Mouse (Mus musculus) embryonic facial prominence, embryonic 10.5 days (tissue): ENCODE results near the gene Bloc1s6. TPM values are rescaled to one million over a fixed set of nuclear protein-coding genes. Genes with fewer than 3 reads are reported as not detected.

Source experiments
- DNase-seq: peaks from one replicate; pipeline ENCODE4 v3.0.0-alpha.2; 2017; ENCODE audit warnings: low spot score
- H3K27ac ChIP-seq: fragments of 300-500 bp; sonication (generic); replicated peaks from 2 replicates; pipeline ENCODE4 v1.5.1; 2016; ENCODE audit warnings: mild to moderate bottlenecking
- H3K27me3 ChIP-seq: fragments of 300-500 bp; sonication (generic); replicated peaks from 2 replicates; pipeline ENCODE4 v1.6.1; 2016; ENCODE audit warnings: low read depth, mild to moderate bottlenecking; ENCODE audit not compliant: poor library complexity, severe bottlenecking
- H3K36me3 ChIP-seq: fragments of 300-500 bp; sonication (generic); replicated peaks from 2 replicates; pipeline ENCODE4 v1.6.1; 2016; ENCODE audit warnings: mild to moderate bottlenecking, moderate library complexity
- H3K4me1 ChIP-seq: fragments of 300-500 bp; sonication (generic); 2 replicates; pipeline ENCODE4 v1.6.1; 2016
- H3K4me3 ChIP-seq: fragments of 300-500 bp; sonication (generic); 2 replicates; pipeline ENCODE4 v1.5.1; 2016; ENCODE audit warnings: mild to moderate bottlenecking, moderate library complexity
- H3K9me3 ChIP-seq: fragments of 300-500 bp; sonication (generic); 2 replicates; pipeline ENCODE4 v1.6.1; 2016; ENCODE audit warnings: mild to moderate bottlenecking
- WGBS: fragments of 180-500 bp; shearing (Covaris S2); methylation state at CpG from one replicate; pipeline ENCODE4 v1.1.7; 2016; 5-methylcytosine and 5-hydroxymethylcytosine counted together
- polyA plus RNA-seq: library from polyadenylated mRNA; unstranded; fragments of >200 nt; fragmentation: Nextera tagmentation; extraction: Ambion mirVana; gene quantifications from 2 replicates; pipeline ENCODE4 v1.2.1, GENCODE M21; 2016

Gene Bloc1s6
- polyA plus RNA-seq, 1 experiment from 2014 or later = 63.6 TPM

DNA sequence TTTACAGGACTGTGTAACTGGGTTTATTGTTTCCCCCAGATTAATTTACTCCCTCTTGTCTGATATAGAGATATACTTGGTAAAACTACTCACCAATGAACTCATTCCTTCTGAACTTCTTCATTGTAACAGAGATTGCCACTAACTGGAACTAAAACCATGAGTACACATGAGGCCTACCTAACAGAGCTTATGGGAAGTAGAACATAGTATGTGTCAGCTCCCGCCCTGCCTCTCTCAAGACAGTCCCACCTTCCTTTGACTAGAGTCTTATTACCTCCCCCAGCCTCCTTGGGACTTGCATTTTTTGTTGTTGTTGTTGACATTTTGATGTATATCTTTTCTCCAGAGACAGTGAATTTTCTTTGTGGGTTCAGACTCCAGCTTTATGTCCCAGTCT lies 34.6 kb downstream of the Bloc1s6 start:
- 93% methylated on average over 1 of the region's 1 CpGs for WGBS
- Histone ChIP-seq H3K4me1 (no peaks in the 10 kb centered on the region), H3K9me3 (no peaks in the 10 kb centered on the region), H3K36me3 (no peaks in the 10 kb centered on the region), H3K27ac (no peak overlapping the region), H3K27me3 (peaks cover under 1% of the 10 kb centered on the region; the same call in 1 of the 2 replicates), H3K4me3 (no peak overlapping the region)
- DNase-seq = no peak

DNA sequence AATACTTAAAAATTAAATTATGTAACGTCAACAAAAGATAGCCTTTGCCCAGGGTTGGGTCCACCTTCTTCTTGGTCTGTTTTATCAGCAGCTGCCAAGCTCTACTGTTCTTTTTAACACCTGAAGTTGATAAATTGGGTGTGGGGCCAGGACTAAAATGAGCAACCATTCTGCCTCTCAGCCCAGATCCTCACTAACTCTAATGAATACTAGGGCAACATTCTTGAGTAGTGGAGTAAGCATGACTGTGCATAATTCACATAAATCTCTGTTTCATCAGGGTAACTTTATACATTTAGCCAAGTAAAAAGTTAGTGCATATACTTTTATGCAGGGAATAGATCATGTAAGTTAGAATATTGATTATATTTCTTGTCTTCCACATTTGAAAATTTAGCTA lies 37.2 kb downstream of the Bloc1s6 start:
- H3K27ac ChIP-seq = no peak overlapping the region
- no peak for DNase-seq
- WGBS = 90% methylated on average over 1 of the region's 1 CpGs

DNA sequence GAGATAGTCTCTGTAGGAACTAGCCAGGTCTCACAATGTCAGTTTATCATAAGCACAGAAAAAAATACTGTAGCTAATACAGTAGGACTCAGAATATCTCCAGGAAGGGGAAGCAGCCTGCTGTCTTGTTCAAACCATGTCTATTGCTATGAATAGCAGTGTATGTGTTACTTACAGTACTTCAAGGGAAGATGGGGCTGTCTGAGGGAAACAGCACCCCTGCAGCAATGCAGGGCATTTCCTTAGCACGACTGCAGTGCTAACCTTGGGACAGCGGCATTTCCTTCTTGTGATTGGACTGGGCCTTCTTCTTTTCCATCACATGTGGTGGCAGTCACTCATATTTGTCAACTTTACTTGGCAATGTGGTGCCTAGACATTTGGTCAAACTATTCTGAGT lies 38.5 kb downstream of the Bloc1s6 start:
- WGBS = 77% methylated on average over 2 of the region's 2 CpGs

More for the DNA sequence above, 37.2 kb downstream of the Bloc1s6 start:
- H3K4me1 ChIP-seq = no peaks in the 10 kb centered on the region
- no peaks in the 10 kb centered on the region for H3K36me3 ChIP-seq
- H3K27me3 ChIP-seq = no peaks in the 10 kb centered on the region
- no peak overlapping the region for H3K4me3 ChIP-seq
- no peaks in the 10 kb centered on the region for H3K9me3 ChIP-seq

DNA sequence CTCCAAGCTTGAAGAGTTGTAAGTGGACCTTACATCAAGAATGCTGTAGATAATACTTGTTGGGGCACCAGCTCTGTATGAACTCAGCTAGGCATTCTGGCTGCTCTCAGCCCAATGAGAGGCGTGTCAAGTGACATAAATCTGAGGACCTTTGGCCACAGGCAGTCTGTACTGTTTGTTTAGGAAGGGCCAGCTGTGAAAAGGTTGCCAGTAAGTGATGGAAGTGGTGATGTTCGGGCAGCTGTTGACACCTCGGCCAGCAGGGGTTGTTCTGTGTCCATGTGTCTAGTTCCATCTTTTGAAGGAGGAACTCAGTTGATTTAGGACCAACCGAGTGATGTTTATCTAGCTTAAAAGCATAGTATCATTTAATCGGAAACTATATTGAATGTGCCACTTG lies 41.7 kb downstream of the Bloc1s6 start:
- no peak for DNase-seq
- H3K4me3 ChIP-seq = no peak overlapping the region
- no peaks in the 10 kb centered on the region for H3K27me3 ChIP-seq
- no peak overlapping the region for H3K27ac ChIP-seq
- WGBS = 71% methylated on average over 5 of the region's 5 CpGs
- no peaks in the 10 kb centered on the region for H3K9me3 ChIP-seq
- H3K36me3 ChIP-seq = no peaks in the 10 kb centered on the region
- H3K4me1 ChIP-seq = no peaks in the 10 kb centered on the region

More for the DNA sequence above, 38.5 kb downstream of the Bloc1s6 start:
- Histone ChIP-seq H3K27me3 (no peaks in the 10 kb centered on the region), H3K9me3 (no peaks in the 10 kb centered on the region), H3K4me3 (no peak overlapping the region), H3K4me1 (no peaks in the 10 kb centered on the region), H3K36me3 (no peaks in the 10 kb centered on the region), H3K27ac (no peak overlapping the region)
- DNase-seq = no peak

DNA sequence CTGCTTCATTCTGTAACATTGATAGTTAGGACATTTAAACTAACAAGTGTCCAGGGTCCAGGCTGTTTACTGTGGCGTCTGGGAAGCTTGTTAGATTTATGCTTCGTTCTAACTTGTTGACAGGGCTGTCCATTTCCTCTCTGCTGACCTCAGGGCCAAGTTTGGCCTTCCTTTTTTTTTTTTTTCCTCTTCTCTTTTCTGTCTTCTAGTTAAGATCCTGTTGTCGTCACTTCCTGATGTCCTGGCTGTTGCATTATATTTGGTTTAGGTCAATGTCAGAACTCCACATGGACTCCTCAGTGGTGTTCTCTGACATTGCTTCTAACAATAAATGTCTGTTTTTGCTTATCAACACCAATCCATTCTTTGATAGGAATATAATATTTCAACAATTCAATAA lies 42.1 kb downstream of the Bloc1s6 start:
- Histone ChIP-seq H3K36me3 (no peaks in the 10 kb centered on the region), H3K4me1 (no peaks in the 10 kb centered on the region), H3K27ac (no peak overlapping the region), H3K9me3 (no peaks in the 10 kb centered on the region), H3K4me3 (no peak overlapping the region), H3K27me3 (no peaks in the 10 kb centered on the region)
- DNase-seq = no peak
- 66% methylated on average over 3 of the region's 3 CpGs for whole genome bisulfite sequencing

DNA sequence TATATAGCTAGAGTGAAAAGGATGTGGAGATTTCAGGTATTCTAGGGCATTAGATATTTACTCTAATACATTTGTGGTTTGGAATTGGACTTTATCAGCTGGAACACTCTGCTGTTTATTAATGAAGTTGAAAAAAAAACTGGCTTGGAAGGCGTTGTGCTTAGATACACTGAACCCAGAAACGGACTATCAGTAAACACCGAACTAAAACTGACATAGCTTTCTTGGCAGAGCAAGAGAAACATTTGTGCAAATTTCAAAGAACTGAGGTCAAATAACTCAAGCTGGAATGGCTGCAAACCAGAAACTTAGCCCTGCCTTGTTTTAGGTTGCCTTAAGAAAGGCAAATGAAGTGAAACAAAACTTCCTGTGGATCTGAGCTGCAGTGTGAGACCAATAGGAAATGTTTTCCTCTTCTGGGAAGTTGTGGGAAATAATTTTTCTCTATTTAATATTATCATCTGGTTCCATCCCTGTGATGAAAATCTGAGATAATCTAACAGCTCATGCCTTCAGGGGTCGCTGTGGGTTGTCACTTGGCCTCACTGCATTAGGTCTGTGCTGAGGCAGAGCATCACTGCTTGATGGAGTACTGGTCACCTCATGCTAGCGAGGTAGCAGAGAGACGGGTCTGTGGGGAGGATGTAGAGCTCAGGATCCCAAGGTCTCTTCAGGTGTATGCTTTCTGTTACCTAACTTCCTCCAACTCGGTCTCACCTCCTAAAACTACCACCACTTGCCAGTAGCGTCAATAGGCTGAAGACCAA lies 43.5 kb downstream of the Bloc1s6 start:
- Histone ChIP-seq H3K4me3 (no peak overlapping the region), H3K36me3 (no peaks in the 10 kb centered on the region), H3K4me1 (no peaks in the 10 kb centered on the region), H3K27ac (no peak overlapping the region), H3K27me3 (no peaks in the 10 kb centered on the region), H3K9me3 (no peaks in the 10 kb centered on the region)
- 79% methylated on average over 8 of the region's 8 CpGs for WGBS
- no peak for DNase-seq

DNA sequence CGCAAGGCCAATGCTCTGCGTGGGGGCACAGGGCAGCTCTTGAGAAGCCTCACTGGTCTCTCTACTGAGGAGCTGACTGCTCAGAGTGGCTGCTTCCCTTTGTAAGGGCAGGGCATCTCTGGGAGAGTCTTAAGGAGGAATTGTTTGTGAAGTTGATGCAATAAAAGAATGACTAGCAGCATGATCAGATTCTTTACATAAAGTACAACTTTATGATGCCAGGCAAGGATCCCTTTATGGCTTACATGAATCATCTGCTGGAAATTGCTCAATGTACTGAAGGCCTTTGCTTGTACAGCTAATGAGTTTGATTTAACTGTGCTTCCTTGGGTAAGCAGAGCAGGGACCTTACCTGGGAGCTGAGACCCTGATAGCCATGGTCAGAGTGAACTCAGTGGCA lies 45.4 kb downstream of the Bloc1s6 start:
- Histone ChIP-seq H3K27ac (no peak overlapping the region), H3K9me3 (no peaks in the 10 kb centered on the region), H3K4me3 (no peak overlapping the region), H3K36me3 (no peaks in the 10 kb centered on the region), H3K4me1 (no peaks in the 10 kb centered on the region), H3K27me3 (no peaks in the 10 kb centered on the region)
- 90% methylated on average over 2 of the region's 2 CpGs for WGBS
- no peak for DNase-seq

DNA sequence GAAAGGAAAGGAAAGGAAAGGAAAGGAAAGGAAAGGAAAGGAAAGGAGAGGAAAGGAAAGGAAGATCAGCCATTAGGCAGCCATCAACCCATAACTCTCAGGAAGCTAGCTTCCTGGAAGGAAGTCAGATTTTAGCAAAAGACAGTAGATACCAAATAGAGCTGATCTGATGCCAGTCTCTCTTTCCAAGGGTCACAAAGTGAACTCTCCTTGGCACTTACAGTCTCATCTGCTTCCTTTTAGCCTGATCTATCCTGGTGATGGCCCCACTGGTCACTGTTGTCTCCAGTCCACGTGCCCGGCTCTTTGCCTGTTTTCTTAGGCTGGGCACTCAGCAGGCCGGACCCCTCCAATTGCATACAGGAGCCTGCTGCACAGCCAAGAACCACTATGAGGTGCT lies 46.4 kb downstream of the Bloc1s6 start:
- Histone ChIP-seq H3K27ac (no peak overlapping the region), H3K4me3 (no peak overlapping the region), H3K36me3 (no peaks in the 10 kb centered on the region), H3K4me1 (no peaks in the 10 kb centered on the region), H3K9me3 (no peaks in the 10 kb centered on the region), H3K27me3 (no peaks in the 10 kb centered on the region)
- no peak for DNase-seq
- 87% methylated on average over 3 of the region's 3 CpGs for WGBS

DNA sequence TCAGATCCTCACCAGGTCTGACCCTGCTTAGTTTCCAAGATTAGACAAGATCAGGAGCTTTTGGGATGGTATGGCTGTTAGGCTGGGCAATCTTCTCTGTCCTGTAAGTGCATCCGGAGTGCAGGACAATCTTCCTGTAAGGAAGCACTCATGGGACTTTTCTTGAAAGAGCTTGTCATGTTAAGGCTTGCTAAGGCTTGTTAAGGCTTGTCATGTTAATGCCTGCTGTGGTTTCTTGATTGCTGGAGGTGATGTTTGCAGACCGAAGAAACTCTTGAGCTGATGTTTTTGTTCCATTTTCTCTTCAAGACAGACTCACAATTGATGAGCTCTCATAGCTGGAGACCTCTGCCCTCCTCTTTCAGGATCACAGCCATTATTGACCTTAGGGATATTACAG lies 47.9 kb downstream of the Bloc1s6 start:
- H3K27ac ChIP-seq = no peak overlapping the region
- H3K4me3 ChIP-seq = no peak overlapping the region
- DNase-seq = no peak
- H3K36me3 ChIP-seq = no peaks in the 10 kb centered on the region
- H3K4me1 ChIP-seq = no peaks in the 10 kb centered on the region
- no peaks in the 10 kb centered on the region for H3K9me3 ChIP-seq
- no peaks in the 10 kb centered on the region for H3K27me3 ChIP-seq
- 85% methylated on average over 2 of the region's 2 CpGs for WGBS

DNA sequence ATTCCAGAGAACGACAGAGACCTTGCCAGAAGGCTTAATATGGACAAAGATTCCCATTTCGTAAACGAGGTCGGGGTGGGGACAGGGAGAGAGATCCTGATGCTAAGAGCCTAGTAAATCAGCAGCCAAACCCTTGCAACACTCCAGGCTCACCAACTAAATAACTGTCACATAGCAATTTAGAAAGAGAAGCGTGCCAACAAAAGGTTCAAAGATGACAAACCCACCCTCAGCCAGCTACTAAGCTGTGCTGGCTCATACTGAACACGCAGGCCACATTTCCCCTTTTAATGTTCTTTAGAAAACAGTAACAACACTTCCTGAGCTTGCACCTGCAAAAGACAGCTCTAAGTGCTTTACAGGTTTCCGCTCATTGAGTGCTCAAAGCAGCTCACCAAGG lies 51.0 kb downstream of the Bloc1s6 start:
- DNase-seq = no peak
- H3K4me3 ChIP-seq = no peak overlapping the region
- no peaks in the 10 kb centered on the region for H3K36me3 ChIP-seq
- WGBS = 87% methylated on average over 7 of the region's 7 CpGs
- no peaks in the 10 kb centered on the region for H3K9me3 ChIP-seq
- no peak overlapping the region for H3K27ac ChIP-seq
- no peaks in the 10 kb centered on the region for H3K27me3 ChIP-seq
- no peaks in the 10 kb centered on the region for H3K4me1 ChIP-seq

DNA sequence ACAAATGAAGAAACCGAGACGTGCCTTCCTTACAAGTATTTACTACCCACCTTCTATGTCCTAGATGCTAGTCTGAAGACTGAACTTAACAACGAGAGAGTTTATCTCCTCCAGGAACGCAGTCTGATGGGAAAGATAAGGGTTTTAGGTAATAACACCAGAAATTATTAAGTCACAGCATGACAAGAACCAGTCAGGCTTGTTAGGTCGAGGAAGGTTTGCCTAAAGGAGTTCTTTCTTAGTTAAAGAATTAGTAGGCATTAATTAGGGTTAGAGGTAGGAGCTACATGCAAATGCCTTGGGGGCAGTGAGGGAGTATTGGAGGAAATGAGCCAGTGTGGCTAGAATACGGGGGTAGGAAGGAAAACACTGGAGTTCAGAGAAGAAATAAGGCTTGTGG lies 51.4 kb downstream of the Bloc1s6 start:
- no peaks in the 10 kb centered on the region for H3K27me3 ChIP-seq
- no peak overlapping the region for H3K4me3 ChIP-seq
- 70% methylated on average over 6 of the region's 6 CpGs for WGBS
- DNase-seq = no peak
- H3K36me3 ChIP-seq = no peaks in the 10 kb centered on the region
- H3K27ac ChIP-seq = no peak overlapping the region
- no peaks in the 10 kb centered on the region for H3K4me1 ChIP-seq
- H3K9me3 ChIP-seq = no peaks in the 10 kb centered on the region
